Mouse (Mus musculus): ENCODE results near the gene Gtf2h2. TPM values are rescaled to one million over a fixed set of nuclear protein-coding genes. Genes with fewer than 3 reads are reported as not detected.

Gtf2h2 gene
- 76.8 and 86.5 TPM in 2 replicates for polyA plus RNA-seq (2015; fragmentation: Nextera tagmentation; extraction: Ambion mirVana)

- Histone ChIP-seq H3K4me3 (peak within 1 kb of the TSS; percentile 94), H3K9me3 (no peaks in the 10 kb centered on the region), H3K4me1 (peaks cover 12% of the 10 kb centered on the region), H3K4me2 (peak within 1 kb of the TSS; percentile 70), H3K9ac (peak within 1 kb of the TSS; percentile 92), H3K27me3 (no peaks in the 10 kb centered on the region), H3K27ac (peak within 1 kb of the TSS; percentile 86), H3K36me3 (peaks cover 12% of the 10 kb centered on the region)
- WGBS = under 1% methylated on average over 51 of the region's 51 CpGs
- peak; percentile 71; the same call in 1 of the 2 replicates for ATAC-seq (ENCODE audit: insufficient number of reproducible peaks, insufficient read depth, low FRiP score, low TSS enrichment, low read depth)
Observed at GRCm38 (mm10) chr13:100492061-100492787, at the start of gene Gtf2h2. Gene Gtf2h2 (minus strand): TSS chr13:100492579.

GRCm38 (mm10) chr13:100536149-100536548 lies 43.8 kb upstream of the Gtf2h2 start:
- Histone ChIP-seq H3K27me3 (no peaks in the 10 kb centered on the region), H3K9ac (no peak overlapping the region), H3K4me2 (no peak overlapping the region), H3K9me3 (no peaks in the 10 kb centered on the region), H3K36me3 (no peaks in the 10 kb centered on the region), H3K4me3 (no peak overlapping the region), H3K27ac (no peak overlapping the region), H3K4me1 (no peaks in the 10 kb centered on the region)
- ATAC-seq (ENCODE audit: insufficient number of reproducible peaks, insufficient read depth, low FRiP score, low TSS enrichment, low read depth) = no peak
- 70% methylated on average over 3 of the region's 3 CpGs for WGBS

DNA sequence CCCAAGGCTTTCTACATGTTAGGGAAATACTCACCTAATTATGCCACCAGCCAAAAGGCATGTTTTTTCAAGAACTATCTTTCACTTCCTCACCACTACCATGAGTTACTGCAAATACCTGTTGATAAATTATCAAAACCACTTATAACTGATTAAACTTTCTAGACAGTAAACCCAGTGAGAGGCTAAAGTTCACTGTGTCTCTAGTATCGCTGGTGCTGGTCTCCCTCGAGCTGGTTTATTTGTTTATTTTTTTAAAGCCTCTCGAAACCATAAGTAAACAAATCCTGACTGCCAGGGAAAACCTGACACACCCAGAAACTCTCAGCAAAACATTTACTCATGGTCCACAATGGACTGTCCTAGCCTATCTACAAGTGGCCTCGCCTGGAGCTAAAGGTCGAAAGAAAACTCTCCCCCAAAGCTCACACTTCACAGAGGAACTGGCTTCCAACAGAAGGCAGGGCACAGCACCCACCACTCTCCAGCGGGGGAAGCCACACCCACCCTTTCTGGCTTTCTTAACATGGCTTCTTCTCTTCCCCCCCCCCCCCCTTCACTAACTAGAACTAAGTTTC lies 40.5 kb upstream of the Gtf2h2 start:
- no peak for ATAC-seq (ENCODE audit: insufficient number of reproducible peaks, insufficient read depth, low FRiP score, low TSS enrichment, low read depth)
- Histone ChIP-seq H3K27me3 (no peaks in the 10 kb centered on the region), H3K4me3 (no peak overlapping the region), H3K9me3 (no peaks in the 10 kb centered on the region), H3K4me1 (no peaks in the 10 kb centered on the region), H3K4me2 (no peak overlapping the region), H3K36me3 (no peaks in the 10 kb centered on the region), H3K27ac (no peak overlapping the region), H3K9ac (no peak overlapping the region)
- WGBS = 65% methylated on average over 6 of the region's 6 CpGs

DNA sequence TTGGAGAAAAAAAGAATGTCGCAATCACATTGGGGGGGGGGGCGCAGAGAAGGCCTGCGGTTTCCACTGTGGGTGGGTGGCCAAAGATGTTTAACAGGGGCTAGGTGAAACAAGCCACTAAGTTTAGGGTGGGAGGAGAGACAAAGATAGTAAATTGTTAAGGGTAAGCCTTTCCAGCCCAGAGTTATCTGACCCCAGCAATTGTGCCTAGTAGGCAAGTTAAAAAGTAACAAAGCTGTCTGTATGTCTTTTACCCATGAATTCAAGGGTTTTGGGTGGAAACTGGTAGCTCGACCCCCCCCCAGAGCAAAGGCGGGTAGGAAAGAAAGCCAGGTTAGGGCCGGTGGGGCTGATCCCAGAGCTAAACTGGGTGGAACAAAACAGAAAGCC lies 34.3 kb upstream of the Gtf2h2 start:
- Histone ChIP-seq H3K9me3 (no peaks in the 10 kb centered on the region), H3K4me1 (no peaks in the 10 kb centered on the region), H3K4me3 (no peak overlapping the region), H3K9ac (no peak overlapping the region), H3K4me2 (no peak overlapping the region), H3K36me3 (no peaks in the 10 kb centered on the region), H3K27me3 (no peaks in the 10 kb centered on the region), H3K27ac (no peak overlapping the region)
- WGBS = 80% methylated on average over 6 of the region's 6 CpGs
- ATAC-seq (ENCODE audit: insufficient number of reproducible peaks, insufficient read depth, low FRiP score, low TSS enrichment, low read depth) = no peak

DNA sequence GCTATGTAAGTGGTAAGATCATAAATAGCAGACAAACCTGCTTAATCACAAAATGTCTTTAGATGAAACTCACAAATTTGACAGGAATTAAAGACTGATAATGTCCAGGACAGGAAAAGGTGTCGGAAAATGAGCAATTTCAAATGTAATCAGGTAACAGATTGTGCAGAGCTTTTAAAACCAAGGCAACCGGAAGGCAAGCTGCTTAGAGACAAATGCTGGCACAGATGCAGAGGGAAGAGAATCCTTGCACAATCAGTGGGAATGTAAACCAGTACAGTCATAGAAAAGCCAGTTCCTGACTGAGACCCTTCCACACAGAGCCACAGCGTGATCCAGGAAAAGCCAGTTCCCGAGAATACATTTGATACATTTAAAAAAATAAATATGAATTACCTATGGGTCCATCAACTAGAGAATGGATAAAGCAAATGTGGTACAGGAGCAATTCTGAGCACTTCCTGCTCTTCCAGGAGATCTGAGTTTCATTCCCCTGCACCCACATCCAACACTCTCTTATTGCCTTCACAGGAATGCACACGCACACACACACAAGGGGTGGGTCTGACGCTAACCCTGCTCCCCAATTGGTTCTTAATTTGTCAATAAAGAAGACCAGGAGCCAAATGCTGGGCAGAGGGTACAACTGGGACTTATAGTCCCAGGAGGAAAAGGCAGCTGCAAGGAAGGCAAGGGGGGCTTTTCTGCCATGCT lies 33.7 kb upstream of the Gtf2h2 start:
- 82% methylated on average over 6 of the region's 6 CpGs for WGBS
- H3K36me3 ChIP-seq = no peaks in the 10 kb centered on the region
- no peak for ATAC-seq (ENCODE audit: insufficient number of reproducible peaks, insufficient read depth, low FRiP score, low TSS enrichment, low read depth)

DNA sequence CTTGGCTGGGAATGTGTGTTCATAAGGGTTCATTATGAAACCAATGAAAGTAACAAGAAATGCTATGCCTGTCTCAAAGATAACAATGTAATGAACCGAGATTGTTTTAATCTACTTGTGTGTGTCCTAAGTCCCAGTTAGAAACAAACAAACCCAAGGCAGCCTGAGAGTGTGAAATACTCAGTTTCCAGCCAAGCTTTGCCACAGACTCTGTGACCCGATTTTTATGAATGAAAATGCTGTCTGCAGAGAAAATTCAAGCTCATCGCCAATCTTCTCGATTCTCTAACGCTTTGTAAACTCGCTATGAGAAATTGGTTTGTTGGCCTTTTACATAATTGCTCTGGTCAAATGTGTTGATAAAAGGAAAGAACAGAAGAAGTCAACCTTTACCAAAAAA lies 32.5 kb upstream of the Gtf2h2 start:
- ATAC-seq (ENCODE audit: insufficient number of reproducible peaks, insufficient read depth, low FRiP score, low TSS enrichment, low read depth) = no peak
- Histone ChIP-seq H3K27me3 (no peaks in the 10 kb centered on the region), H3K4me3 (no peak overlapping the region), H3K9me3 (no peaks in the 10 kb centered on the region), H3K36me3 (no peaks in the 10 kb centered on the region), H3K27ac (no peak overlapping the region), H3K9ac (no peak overlapping the region), H3K4me1 (no peaks in the 10 kb centered on the region), H3K4me2 (no peak overlapping the region)
- WGBS = 86% methylated on average over 6 of the region's 6 CpGs

More for the DNA sequence above, 33.7 kb upstream of the Gtf2h2 start:
- no peak overlapping the region for H3K9ac ChIP-seq
- no peaks in the 10 kb centered on the region for H3K27me3 ChIP-seq
- H3K4me3 ChIP-seq = no peak overlapping the region
- no peaks in the 10 kb centered on the region for H3K4me1 ChIP-seq
- no peak overlapping the region for H3K27ac ChIP-seq
- no peak overlapping the region for H3K4me2 ChIP-seq
- H3K9me3 ChIP-seq = no peaks in the 10 kb centered on the region

GRCm38 (mm10) chr13:100523698-100524097 lies 31.3 kb upstream of the Gtf2h2 start:
- Histone ChIP-seq H3K9ac (no peak overlapping the region), H3K36me3 (no peaks in the 10 kb centered on the region), H3K9me3 (no peaks in the 10 kb centered on the region), H3K4me1 (no peaks in the 10 kb centered on the region), H3K4me3 (no peak overlapping the region), H3K27me3 (no peaks in the 10 kb centered on the region), H3K4me2 (no peak overlapping the region), H3K27ac (no peak overlapping the region)
- ATAC-seq (ENCODE audit: insufficient number of reproducible peaks, insufficient read depth, low FRiP score, low TSS enrichment, low read depth) = no peak
- 89% methylated on average over 2 of the region's 2 CpGs for WGBS

DNA sequence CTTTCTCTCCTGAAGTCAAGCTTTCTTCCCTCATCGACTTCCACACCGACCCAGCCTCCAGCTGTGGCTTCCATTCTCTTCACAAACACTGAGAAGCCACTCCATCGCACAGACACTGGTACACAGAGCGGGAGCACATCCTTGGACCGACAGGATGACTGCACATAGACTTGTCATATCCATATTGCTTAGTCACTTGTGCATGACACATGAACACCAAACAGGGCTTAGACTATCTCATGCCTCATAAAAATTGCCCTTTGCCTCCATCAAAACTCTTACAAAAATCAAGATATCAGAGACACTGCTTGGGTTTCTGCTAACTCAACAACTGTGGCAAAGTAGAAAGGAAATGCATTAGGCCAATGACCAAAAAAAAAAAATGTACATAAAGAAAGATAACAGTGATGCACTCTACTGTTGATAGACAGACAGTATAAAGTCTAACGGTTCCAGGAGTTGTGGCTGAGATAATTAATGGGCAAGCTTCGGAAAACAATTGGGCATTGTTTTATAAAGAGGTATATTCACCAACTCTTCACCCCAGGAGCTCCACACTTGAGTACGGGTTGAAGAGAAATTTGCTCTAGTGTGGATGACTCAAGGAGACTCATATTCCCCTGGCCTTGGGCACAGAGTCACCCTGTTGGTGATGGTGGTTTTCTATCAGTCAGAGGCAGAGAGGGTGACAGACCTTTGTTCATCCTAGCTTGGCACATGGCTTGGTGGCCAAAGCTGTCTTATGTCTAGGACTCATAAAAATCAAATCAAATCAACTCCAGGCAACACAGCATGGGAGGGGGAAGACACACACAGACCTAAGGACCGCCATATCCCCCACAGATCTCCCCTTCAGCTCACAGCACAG lies 29.6 kb upstream of the Gtf2h2 start:
- H3K36me3 ChIP-seq = no peaks in the 10 kb centered on the region
- no peaks in the 10 kb centered on the region for H3K27me3 ChIP-seq
- H3K9me3 ChIP-seq = no peaks in the 10 kb centered on the region
- no peak for ATAC-seq (ENCODE audit: insufficient number of reproducible peaks, insufficient read depth, low FRiP score, low TSS enrichment, low read depth)
- no peak overlapping the region for H3K4me2 ChIP-seq
- WGBS = 80% methylated on average over 9 of the region's 9 CpGs
- no peak overlapping the region for H3K9ac ChIP-seq
- H3K4me1 ChIP-seq = peaks cover 2% of the 10 kb centered on the region
- no peak overlapping the region for H3K4me3 ChIP-seq
- no peak overlapping the region for H3K27ac ChIP-seq

GRCm38 (mm10) chr13:100519162-100519561 lies 26.8 kb upstream of the Gtf2h2 start:
- no peaks in the 10 kb centered on the region for H3K27me3 ChIP-seq
- peaks cover 11% of the 10 kb centered on the region for H3K4me1 ChIP-seq
- no peak overlapping the region for H3K4me3 ChIP-seq
- H3K36me3 ChIP-seq = no peaks in the 10 kb centered on the region
- H3K9me3 ChIP-seq = no peaks in the 10 kb centered on the region
- H3K9ac ChIP-seq = no peak overlapping the region
- 57% methylated on average over 2 of the region's 2 CpGs for WGBS
- no peak overlapping the region; the same call in 1 of the 2 replicates for H3K27ac ChIP-seq
- no peak for ATAC-seq (ENCODE audit: insufficient number of reproducible peaks, insufficient read depth, low FRiP score, low TSS enrichment, low read depth)
- no peak overlapping the region for H3K4me2 ChIP-seq

DNA sequence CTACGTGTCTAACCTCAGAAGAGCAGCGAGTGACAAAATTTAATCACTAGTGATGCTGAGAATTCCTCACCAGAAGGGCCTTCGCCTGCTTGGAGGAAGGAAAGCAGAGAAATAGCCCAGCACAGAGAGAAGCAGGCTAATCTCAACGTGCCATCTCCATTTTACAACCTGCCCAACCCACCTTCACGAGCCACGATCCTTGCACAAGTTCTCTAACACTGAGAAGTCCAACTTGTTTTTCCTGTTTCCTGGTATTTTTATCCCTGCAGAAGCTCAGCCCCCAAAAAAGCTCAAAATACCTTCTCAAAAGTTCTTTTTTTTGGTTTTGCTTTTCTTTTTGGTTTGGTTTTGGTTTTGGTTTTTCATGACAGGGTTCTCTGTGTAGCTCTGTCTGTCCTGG lies 25.8 kb upstream of the Gtf2h2 start:
- H3K27ac ChIP-seq = peak overlapping the region; percentile 48; the same call in 1 of the 2 replicates

DNA sequence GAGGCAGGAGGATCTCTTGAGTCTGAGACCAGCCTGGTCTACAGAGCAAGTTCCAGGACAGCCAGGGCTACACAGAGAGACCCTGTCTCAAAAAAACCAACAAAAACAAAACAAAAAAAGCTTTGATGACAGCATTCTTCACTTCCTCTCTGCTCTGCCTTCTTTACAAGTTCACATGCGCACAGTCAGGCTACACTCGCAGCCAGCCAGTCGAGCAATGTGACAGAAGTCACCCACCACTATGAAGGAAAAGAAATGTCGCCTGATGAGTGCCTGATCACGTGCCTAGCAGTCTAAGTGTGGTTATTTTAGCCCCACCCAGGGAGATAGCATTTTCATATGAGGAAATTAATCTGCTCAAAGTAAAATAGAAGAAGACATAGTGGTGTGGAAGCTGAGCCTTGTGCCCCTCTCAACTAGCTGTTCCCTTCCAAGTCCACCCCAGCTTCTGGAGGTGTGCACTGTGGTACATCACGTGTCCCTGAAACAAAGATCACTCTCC lies 25.3 kb upstream of the Gtf2h2 start:
- H3K4me3 ChIP-seq = no peak overlapping the region
- peak overlapping the region; percentile 48 for H3K27ac ChIP-seq
- no peak for ATAC-seq (ENCODE audit: insufficient number of reproducible peaks, insufficient read depth, low FRiP score, low TSS enrichment, low read depth)
- H3K27me3 ChIP-seq = no peaks in the 10 kb centered on the region
- no peaks in the 10 kb centered on the region for H3K36me3 ChIP-seq
- H3K9ac ChIP-seq = no peak overlapping the region
- H3K9me3 ChIP-seq = no peaks in the 10 kb centered on the region
- no peak overlapping the region for H3K4me2 ChIP-seq
- peaks cover 11% of the 10 kb centered on the region for H3K4me1 ChIP-seq
- WGBS = 82% methylated on average over 6 of the region's 6 CpGs

More for the DNA sequence above, 25.8 kb upstream of the Gtf2h2 start:
- H3K4me1 ChIP-seq = peaks cover 11% of the 10 kb centered on the region
- H3K36me3 ChIP-seq = no peaks in the 10 kb centered on the region
- no peak overlapping the region for H3K4me2 ChIP-seq
- WGBS = 72% methylated on average over 6 of the region's 6 CpGs
- no peaks in the 10 kb centered on the region for H3K9me3 ChIP-seq
- no peak for ATAC-seq (ENCODE audit: insufficient number of reproducible peaks, insufficient read depth, low FRiP score, low TSS enrichment, low read depth)
- no peaks in the 10 kb centered on the region for H3K27me3 ChIP-seq
- H3K9ac ChIP-seq = no peak overlapping the region
- no peak overlapping the region for H3K4me3 ChIP-seq
